Mouse (Mus musculus) erythroblast, embryonic 14.5 days (primary cell): Measurements from ENCODE around the gene Clptm1l.

Experiments
- GATA1 ChIP-seq: IDR thresholded peaks from 2 replicates; pipeline ENCODE4 v1.6.1; 2012; ENCODE audit warnings: low read length, inconsistent platforms, mixed read lengths
- TAL1 ChIP-seq: IDR thresholded peaks from 3 replicates; pipeline ENCODE4 v1.6.1; 2012; ENCODE audit warnings: low read length, inconsistent platforms, mixed read lengths

GRCm38 (mm10) chr13:73592546-73592945 lies 11.3 kb upstream of the Clptm1l start:
- TF ChIP-seq TAL1, result no peak
- TF ChIP-seq GATA1, result no peak
